Mouse (Mus musculus): Measurements from ENCODE around the gene Smcr8. TPM values are rescaled to one million over a fixed set of nuclear protein-coding genes. Genes with fewer than 3 reads are reported as not detected.

Gene Smcr8
- total RNA-seq, 1 experiment = 23.1 TPM

- no peak overlapping the region for H3K9ac ChIP-seq (ENCODE audit: insufficient read depth, low read depth, low read length, poor library complexity, severe bottlenecking)
- TF ChIP-seq CHD2 (IDR thresholded peaks at IDR 0.05; ENCODE audit: low read depth, low read length) = no peak
- in situ Hi-C loops (cut with MboI; ENCODE audit: low sequenced_read_pairs in 2 of 2, unreplicated experiment in 2 of 2) = no loop called here
- H3K27ac ChIP-seq (ENCODE audit: insufficient read depth, low read depth, low read length, poor library complexity, severe bottlenecking) = no peak overlapping the region
- H3K4me1 ChIP-seq (ENCODE audit: control insufficient read depth in 2 of 2, insufficient read depth in 2 of 2, low read length in 2 of 2, poor library complexity in 1 of 2) = peaks cover 2 to 6% of the 10 kb centered on the region in 2 experiments; a peak in 3 of 4 replicates
- DNase-seq (ENCODE audit: low read depth, low spot score) = no peak
- no peaks in the 10 kb centered on the region for H3K9me3 ChIP-seq (ENCODE audit: control insufficient read depth, insufficient read depth, low read depth, low read length)
- peaks cover 10% of the 10 kb centered on the region for H3K36me3 ChIP-seq (ENCODE audit: control insufficient read depth, insufficient read depth, low read length, poor library complexity, severe bottlenecking)
- no peak overlapping the region for H3K4me3 ChIP-seq (ENCODE audit: insufficient read depth in 1 of 2, low read depth in 1 of 2, low read length in 2 of 2, poor library complexity in 1 of 2, severe bottlenecking in 1 of 2)
Observed at GRCm38 (mm10) chr11:60737450-60737849, 39.9 kb upstream of the Smcr8 start.

GRCm38 (mm10) chr11:60740321-60740720, 37.0 kb upstream of the Smcr8 start:
- H3K4me1 ChIP-seq (ENCODE audit: control insufficient read depth in 2 of 2, insufficient read depth in 2 of 2, low read length in 2 of 2, poor library complexity in 1 of 2) = peaks cover 2 to 6% of the 10 kb centered on the region in 2 experiments; a peak in 3 of 4 replicates
- TF ChIP-seq ZNF384 (IDR thresholded peaks at IDR 0.05; ENCODE audit: low read depth, low read length) = no peak
- no peak for TF ChIP-seq ZC3H11A (IDR thresholded peaks at IDR 0.05; ENCODE audit: borderline replicate concordance, low read depth, low read length)
- TF ChIP-seq MAFK (IDR thresholded peaks at IDR 0.05; ENCODE audit: insufficient read depth, low read depth, low read length) = no peak
- TF ChIP-seq HCFC1 (IDR thresholded peaks at IDR 0.05; ENCODE audit: borderline replicate concordance, insufficient read depth, low read length) = no peak
- no peak for TF ChIP-seq CHD2 (IDR thresholded peaks at IDR 0.05; ENCODE audit: low read depth, low read length)
- no peaks in the 10 kb centered on the region for H3K9me3 ChIP-seq (ENCODE audit: control insufficient read depth, insufficient read depth, low read depth, low read length)
- peak overlapping the region; percentile 48; the same call in 1 of the 2 replicates for H3K27ac ChIP-seq (ENCODE audit: insufficient read depth, low read depth, low read length, poor library complexity, severe bottlenecking)
- no peak overlapping the region for H3K4me3 ChIP-seq (ENCODE audit: insufficient read depth in 1 of 2, low read depth in 1 of 2, low read length in 2 of 2, poor library complexity in 1 of 2, severe bottlenecking in 1 of 2)
- in situ Hi-C loops (cut with MboI; ENCODE audit: low sequenced_read_pairs in 2 of 2, unreplicated experiment in 2 of 2) = no loop called here
- H3K36me3 ChIP-seq (ENCODE audit: control insufficient read depth, insufficient read depth, low read length, poor library complexity, severe bottlenecking) = peaks cover 22% of the 10 kb centered on the region
- DNase-seq (ENCODE audit: low read depth, low spot score) = peak; percentile 65
- H3K9ac ChIP-seq (ENCODE audit: insufficient read depth, low read depth, low read length, poor library complexity, severe bottlenecking) = no peak overlapping the region

GRCm38 (mm10) chr11:60755570-60755969, 21.8 kb upstream of the Smcr8 start:
- no peak for TF ChIP-seq HCFC1 (IDR thresholded peaks at IDR 0.05; ENCODE audit: borderline replicate concordance, insufficient read depth, low read length)
- no peak for TF ChIP-seq MAFK (IDR thresholded peaks at IDR 0.05; ENCODE audit: insufficient read depth, low read depth, low read length)
- no peak for TF ChIP-seq CHD2 (IDR thresholded peaks at IDR 0.05; ENCODE audit: low read depth, low read length)
- no peak for TF ChIP-seq ZC3H11A (IDR thresholded peaks at IDR 0.05; ENCODE audit: borderline replicate concordance, low read depth, low read length)
- no peak for TF ChIP-seq ZNF384 (IDR thresholded peaks at IDR 0.05; ENCODE audit: low read depth, low read length)
- no peaks in the 10 kb centered on the region for H3K9me3 ChIP-seq (ENCODE audit: control insufficient read depth, insufficient read depth, low read depth, low read length)
- H3K9ac ChIP-seq (ENCODE audit: insufficient read depth, low read depth, low read length, poor library complexity, severe bottlenecking) = no peak overlapping the region
- no peaks in the 10 kb centered on the region for H3K4me1 ChIP-seq (ENCODE audit: control insufficient read depth in 2 of 2, insufficient read depth in 2 of 2, low read length in 2 of 2, poor library complexity in 1 of 2)
- no peak for DNase-seq (ENCODE audit: low read depth, low spot score)
- no peak overlapping the region for H3K4me3 ChIP-seq (ENCODE audit: insufficient read depth in 1 of 2, low read depth in 1 of 2, low read length in 2 of 2, poor library complexity in 1 of 2, severe bottlenecking in 1 of 2)
- H3K36me3 ChIP-seq (ENCODE audit: control insufficient read depth, insufficient read depth, low read length, poor library complexity, severe bottlenecking) = peaks cover 34% of the 10 kb centered on the region
- in situ Hi-C loops (cut with MboI; ENCODE audit: low sequenced_read_pairs in 2 of 2, unreplicated experiment in 2 of 2) = no loop called here
- no peak overlapping the region for H3K27ac ChIP-seq (ENCODE audit: insufficient read depth, low read depth, low read length, poor library complexity, severe bottlenecking)

GRCm38 (mm10) chr11:60761681-60762080, 15.6 kb upstream of the Smcr8 start:
- H3K4me1 ChIP-seq (ENCODE audit: control insufficient read depth in 2 of 2, insufficient read depth in 2 of 2, low read length in 2 of 2, poor library complexity in 1 of 2) = no peaks in the 10 kb centered on the region
- TF ChIP-seq HCFC1 (IDR thresholded peaks at IDR 0.05; ENCODE audit: borderline replicate concordance, insufficient read depth, low read length) = no peak
- no peak for TF ChIP-seq ZNF384 (IDR thresholded peaks at IDR 0.05; ENCODE audit: low read depth, low read length)
- no peak for TF ChIP-seq MAFK (IDR thresholded peaks at IDR 0.05; ENCODE audit: insufficient read depth, low read depth, low read length)
- no peak for TF ChIP-seq ZC3H11A (IDR thresholded peaks at IDR 0.05; ENCODE audit: borderline replicate concordance, low read depth, low read length)
- no peak for TF ChIP-seq CHD2 (IDR thresholded peaks at IDR 0.05; ENCODE audit: low read depth, low read length)
- H3K27ac ChIP-seq (ENCODE audit: insufficient read depth, low read depth, low read length, poor library complexity, severe bottlenecking) = no peak overlapping the region
- H3K9ac ChIP-seq (ENCODE audit: insufficient read depth, low read depth, low read length, poor library complexity, severe bottlenecking) = no peak overlapping the region
- no peaks in the 10 kb centered on the region for H3K9me3 ChIP-seq (ENCODE audit: control insufficient read depth, insufficient read depth, low read depth, low read length)
- no peak for DNase-seq (ENCODE audit: low read depth, low spot score)
- H3K4me3 ChIP-seq (ENCODE audit: insufficient read depth in 1 of 2, low read depth in 1 of 2, low read length in 2 of 2, poor library complexity in 1 of 2, severe bottlenecking in 1 of 2) = no peak overlapping the region
- peaks cover 7% of the 10 kb centered on the region for H3K36me3 ChIP-seq (ENCODE audit: control insufficient read depth, insufficient read depth, low read length, poor library complexity, severe bottlenecking)
- in situ Hi-C loops (cut with MboI; ENCODE audit: low sequenced_read_pairs in 2 of 2, unreplicated experiment in 2 of 2) = no loop called here

- no peaks in the 10 kb centered on the region for H3K4me1 ChIP-seq (ENCODE audit: control insufficient read depth in 2 of 2, insufficient read depth in 2 of 2, low read length in 2 of 2, poor library complexity in 1 of 2)
- no peak overlapping the region for H3K27ac ChIP-seq (ENCODE audit: insufficient read depth, low read depth, low read length, poor library complexity, severe bottlenecking)
- DNase-seq (ENCODE audit: low read depth, low spot score) = no peak
- in situ Hi-C loops (cut with MboI; ENCODE audit: low sequenced_read_pairs in 2 of 2, unreplicated experiment in 2 of 2) = no loop called here
- no peaks in the 10 kb centered on the region for H3K36me3 ChIP-seq (ENCODE audit: control insufficient read depth, insufficient read depth, low read length, poor library complexity, severe bottlenecking)
- H3K9ac ChIP-seq (ENCODE audit: insufficient read depth, low read depth, low read length, poor library complexity, severe bottlenecking) = no peak overlapping the region
- H3K4me3 ChIP-seq (ENCODE audit: insufficient read depth in 1 of 2, low read depth in 1 of 2, low read length in 2 of 2, poor library complexity in 1 of 2, severe bottlenecking in 1 of 2) = no peak overlapping the region
- no peaks in the 10 kb centered on the region for H3K9me3 ChIP-seq (ENCODE audit: control insufficient read depth, insufficient read depth, low read depth, low read length)
- TF ChIP-seq HCFC1 (IDR thresholded peaks at IDR 0.05; ENCODE audit: borderline replicate concordance, insufficient read depth, low read length) (no peak), ZNF384 (IDR thresholded peaks at IDR 0.05; ENCODE audit: low read depth, low read length) (no peak), MAFK (IDR thresholded peaks at IDR 0.05; ENCODE audit: insufficient read depth, low read depth, low read length) (no peak), CHD2 (IDR thresholded peaks at IDR 0.05; ENCODE audit: low read depth, low read length) (no peak), ZC3H11A (IDR thresholded peaks at IDR 0.05; ENCODE audit: borderline replicate concordance, low read depth, low read length) (no peak)
Observed at GRCm38 (mm10) chr11:60766969-60767368, 10.4 kb upstream of the Smcr8 start.

Data from ES-E14 (cell line).